Mouse (Mus musculus): Measurements from ENCODE around the gene Avil. TPM values are rescaled to one million over a fixed set of nuclear protein-coding genes. Genes with fewer than 3 reads are reported as not detected.

Gene Avil
- total RNA-seq, 2 experiments from 2014 or later, result 0.11 to 0.18 TPM

GRCm38 (mm10) chr10:127018422-127018821 is 17.9 kb downstream of the Avil start:
- no peak for DNase-seq (ENCODE audit: low spot score in 2 of 2)

GRCm38 (mm10) chr10:127030336-127031296 is 30.1 kb downstream of the Avil start, which contains the start of gene Tsfm:
Gene Tsfm, minus strand, starts transcription at chr10:127030840.
- DNase-seq (ENCODE audit: low spot score in 2 of 2), result peak; percentile 94 to 96

- no peak for DNase-seq (ENCODE audit: low spot score in 2 of 2)
Observed at GRCm38 (mm10) chr10:127033301-127033741, 32.8 kb downstream of the Avil start.

GRCm38 (mm10) chr10:127036273-127036672 is 35.8 kb downstream of the Avil start:
- no peak for DNase-seq (ENCODE audit: low spot score in 2 of 2)

GRCm38 (mm10) chr10:127037641-127038040 is 37.1 kb downstream of the Avil start:
- DNase-seq (ENCODE audit: low spot score in 2 of 2), result no peak

- peak; percentile 36 to 52 for DNase-seq (ENCODE audit: low spot score in 2 of 2)
Observed at GRCm38 (mm10) chr10:127040569-127041214, 40.2 kb downstream of the Avil start.

GRCm38 (mm10) chr10:127041274-127041766 is 40.8 kb downstream of the Avil start, which contains the start of the genes Mettl1 and Eef1akmt3:
Gene Mettl1, plus strand, starts transcription at chr10:127041414.
Gene Eef1akmt3, minus strand, starts transcription at chr10:127041513.
- peak; percentile 49 to 51 for DNase-seq (ENCODE audit: low spot score in 2 of 2)

- DNase-seq (ENCODE audit: low spot score in 2 of 2), result peak; percentile 92 to 93
Observed at GRCm38 (mm10) chr10:127041774-127042338, 41.3 kb downstream of the Avil start.

GRCm38 (mm10) chr10:127042468-127043115 is 42.1 kb downstream of the Avil start:
- no peak for DNase-seq (ENCODE audit: low spot score in 2 of 2)

GRCm38 (mm10) chr10:127043187-127043586 is 42.7 kb downstream of the Avil start:
- no peak for DNase-seq (ENCODE audit: low spot score in 2 of 2)

GRCm38 (mm10) chr10:127047954-127048353 is 47.4 kb downstream of the Avil start, which contains the start of gene Cyp27b1:
Gene Cyp27b1, plus strand, starts transcription at chr10:127048250.
- DNase-seq (ENCODE audit: low spot score in 2 of 2), result no peak

- no peak for DNase-seq (ENCODE audit: low spot score in 2 of 2)
Observed at GRCm38 (mm10) chr10:127048608-127049394, 48.3 kb downstream of the Avil start.

GRCm38 (mm10) chr10:127049395-127050118 is 49.0 kb downstream of the Avil start:
- no peak for DNase-seq (ENCODE audit: low spot score in 2 of 2)

GRCm38 (mm10) chr10:127050119-127050474 is 49.6 kb downstream of the Avil start:
- no peak for DNase-seq (ENCODE audit: low spot score in 2 of 2)

GRCm38 (mm10) chr10:127054646-127055045 is 54.1 kb downstream of the Avil start:
- DNase-seq (ENCODE audit: low spot score in 2 of 2), result no peak

- no peak for DNase-seq (ENCODE audit: low spot score in 2 of 2)
Observed at GRCm38 (mm10) chr10:127055406-127055805, 54.9 kb downstream of the Avil start.

GRCm38 (mm10) chr10:127056490-127056889 is 56.0 kb downstream of the Avil start:
- no peak for DNase-seq (ENCODE audit: low spot score in 2 of 2)

- peak; percentile 84 to 89 for DNase-seq (ENCODE audit: low spot score in 2 of 2)
Observed at GRCm38 (mm10) chr10:127058161-127058560, 57.7 kb downstream of the Avil start.

GRCm38 (mm10) chr10:127058708-127059107 is 58.2 kb downstream of the Avil start:
- DNase-seq (ENCODE audit: low spot score in 2 of 2), result no peak

Measured in layer of hippocampus, postnatal 10 days (tissue).